Mouse (Mus musculus) NIH3T3 (cell line): Measurements from ENCODE around the gene Gm29427.

ENCODE experiments used
- DNase-seq: peaks from one replicate; pipeline ENCODE4 v3.0.0-alpha.2; 2012; ENCODE audit warnings: low read depth

Gene Gm29427

DNA sequence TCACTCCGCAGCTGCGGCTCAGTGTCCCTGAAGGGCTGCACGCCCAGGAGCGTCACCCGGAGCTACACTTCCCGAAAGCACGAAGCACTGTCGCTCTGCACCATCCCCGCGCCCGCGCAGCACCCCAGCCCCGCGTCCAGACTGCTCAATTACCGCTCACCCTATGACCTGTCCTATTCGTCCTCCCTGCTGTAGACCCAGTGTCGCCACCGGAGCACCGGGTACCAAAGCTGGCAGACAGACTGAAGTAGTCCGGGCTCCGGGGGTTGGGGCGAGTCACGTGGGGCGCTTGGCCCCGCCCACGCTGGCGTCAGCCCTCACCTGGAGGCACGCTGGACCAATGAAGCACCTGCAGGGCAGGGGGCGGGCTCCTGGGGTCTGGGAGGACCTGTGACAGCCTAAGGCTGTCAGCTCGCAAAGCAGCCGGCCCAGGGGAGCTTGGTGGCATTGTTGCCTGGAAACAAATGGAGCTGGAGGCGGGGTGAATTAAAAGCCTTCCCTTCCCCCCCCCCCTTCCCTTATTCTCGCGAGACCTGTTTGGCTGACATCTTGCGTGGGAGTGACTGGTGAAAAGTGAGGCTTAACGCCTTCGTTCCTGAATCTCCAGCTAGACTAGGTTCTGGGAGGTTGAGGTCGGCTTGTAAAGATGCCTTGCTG is at the start of gene Gm29427:
Gene Gm29427 (minus strand): TSS at position 239 of the 657 bp plus-strand sequence.
- DNase-seq = peak; percentile 95

- no peak for DNase-seq
Measured at GRCm38 (mm10) chr1:130764027-130764461, 48.4 kb upstream of the Gm29427 start.

DNA sequence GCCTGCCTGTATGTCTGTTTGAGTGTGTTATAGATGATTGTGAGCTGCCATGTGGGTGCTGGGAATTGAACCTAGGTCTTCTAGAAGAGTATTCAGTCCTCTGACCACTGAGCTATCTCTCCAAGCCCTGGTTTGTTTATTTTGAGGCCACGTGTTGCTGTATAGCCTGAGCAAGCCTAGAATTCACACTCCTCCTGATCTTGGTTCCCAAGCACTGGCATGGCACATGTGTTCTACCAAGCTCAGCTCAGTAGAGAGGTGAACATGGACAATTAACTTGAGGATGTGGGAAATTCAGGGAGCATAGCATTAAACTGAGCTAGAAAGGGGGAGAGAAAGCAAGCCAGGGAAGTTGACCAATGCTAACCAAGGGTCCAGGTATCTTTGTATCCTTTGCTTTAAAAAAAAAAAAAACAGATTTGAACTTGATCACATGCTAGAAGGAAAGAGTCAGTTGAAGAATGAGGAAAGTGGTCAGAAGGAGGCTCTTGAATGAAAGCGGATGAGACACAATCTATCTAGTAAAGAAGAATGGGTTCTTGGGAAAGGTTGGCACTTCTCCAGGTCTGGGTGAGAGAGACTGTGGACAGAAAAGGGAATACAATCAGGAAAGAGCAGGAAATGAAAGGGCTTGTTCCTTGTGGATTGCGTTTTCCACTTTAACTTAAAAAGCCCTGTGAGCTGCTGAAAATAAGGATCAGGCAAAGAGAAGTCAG is 46.6 kb upstream of the Gm29427 start:
- DNase-seq = peak; percentile 17

DNA sequence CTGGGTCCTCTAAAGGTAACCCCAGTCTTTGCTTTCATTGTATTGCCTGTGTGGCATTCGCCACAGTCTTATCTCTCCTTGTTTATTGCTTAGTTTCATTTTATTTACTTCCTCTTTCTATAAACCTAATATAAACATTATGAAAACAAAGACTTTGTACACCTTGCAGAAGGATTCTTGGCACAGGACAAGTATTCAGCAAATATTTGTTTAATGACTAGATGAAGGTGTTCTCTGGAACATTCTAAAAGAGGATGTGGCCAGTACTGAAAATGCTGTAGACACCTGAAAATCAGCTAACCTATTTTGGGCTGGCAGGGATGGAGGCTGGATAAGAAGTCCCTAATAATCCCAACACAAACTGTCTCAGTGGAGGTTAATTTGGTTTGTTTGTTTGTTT is 46.0 kb upstream of the Gm29427 start:
- DNase-seq = no peak

GRCm38 (mm10) chr1:130759689-130760088 is 44.1 kb upstream of the Gm29427 start:
- DNase-seq = no peak

DNA sequence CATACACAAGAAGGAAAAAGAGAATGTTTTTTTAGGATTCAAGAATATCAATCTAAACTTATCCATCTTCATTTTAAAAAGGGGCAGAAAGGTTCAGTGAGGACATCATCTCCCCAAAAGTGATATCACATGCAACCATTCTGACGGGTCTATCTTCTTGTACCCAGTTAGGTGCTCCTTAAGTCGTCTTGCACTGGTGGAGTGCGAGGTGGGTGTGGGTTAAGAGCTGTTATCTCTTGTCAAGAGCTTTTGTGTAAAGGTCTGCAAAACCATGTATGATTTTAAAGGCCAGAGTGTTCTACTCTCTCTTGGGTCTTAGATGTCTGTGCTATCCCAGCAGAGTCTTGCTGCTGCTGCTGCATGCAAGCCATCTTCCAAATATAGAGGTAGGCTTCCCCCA is 31.2 kb upstream of the Gm29427 start:
- DNase-seq = no peak

DNA sequence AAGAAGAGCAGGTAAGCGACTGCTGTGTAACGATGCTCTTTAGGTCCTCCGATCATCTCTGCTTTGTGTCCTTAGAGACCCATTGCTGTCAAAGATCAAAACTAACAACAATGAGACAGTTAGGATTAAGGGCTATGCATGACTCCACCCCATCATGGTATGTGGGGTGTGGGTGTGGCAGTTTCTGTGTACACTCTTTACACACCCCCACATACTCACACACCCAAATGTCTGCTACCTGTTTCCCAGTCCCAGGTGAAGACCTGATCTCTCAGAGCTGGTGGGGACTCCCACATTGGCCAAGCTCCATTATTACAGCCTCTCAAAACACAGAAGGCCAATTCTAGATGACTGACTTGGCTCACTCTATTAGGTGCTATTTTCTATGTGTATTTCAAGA is 30.0 kb upstream of the Gm29427 start:
- DNase-seq = no peak

- DNase-seq = no peak
Measured at GRCm38 (mm10) chr1:130744961-130745360, 29.4 kb upstream of the Gm29427 start.

DNA sequence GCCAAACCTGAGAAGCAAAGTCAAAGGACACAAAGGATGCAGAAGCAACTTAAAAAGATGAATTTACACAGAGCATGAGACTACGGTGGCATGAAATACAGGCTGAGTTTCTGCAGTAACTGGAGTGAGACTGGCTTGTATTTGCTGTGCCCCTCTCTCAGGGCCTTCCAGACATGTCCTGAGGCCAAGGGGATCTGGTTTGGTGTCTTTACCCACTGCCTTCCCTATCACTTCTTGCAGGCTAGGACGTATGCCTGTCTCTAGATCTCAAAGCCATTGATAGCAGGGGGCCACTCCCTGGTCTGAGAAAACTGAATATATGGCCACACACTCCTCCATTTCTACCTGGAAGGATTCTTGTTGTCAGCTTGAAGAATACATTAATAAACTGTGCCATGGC is 28.6 kb upstream of the Gm29427 start:
- DNase-seq = no peak

DNA sequence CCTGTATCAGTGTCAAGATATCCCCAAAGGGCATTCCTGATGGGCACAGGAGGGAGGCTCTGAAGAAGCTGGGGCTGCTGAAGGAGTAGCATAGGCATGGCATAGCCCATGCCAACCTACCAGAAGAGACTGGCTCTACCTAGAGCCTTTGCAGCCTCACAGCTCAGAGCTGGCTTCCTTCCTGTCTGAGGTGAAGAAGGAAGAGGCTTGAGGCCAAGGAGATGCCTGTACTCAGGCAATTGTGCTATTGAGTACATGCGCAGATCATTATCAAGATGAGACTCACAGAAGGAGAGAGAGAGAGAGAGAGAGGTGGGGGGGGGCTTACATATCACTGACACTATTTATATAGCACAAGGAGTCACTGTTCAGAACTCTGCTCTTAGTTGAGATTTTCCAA is 28.2 kb upstream of the Gm29427 start:
- no peak for DNase-seq

- no peak for DNase-seq
Measured at GRCm38 (mm10) chr1:130742201-130742600, 26.6 kb upstream of the Gm29427 start.

DNA sequence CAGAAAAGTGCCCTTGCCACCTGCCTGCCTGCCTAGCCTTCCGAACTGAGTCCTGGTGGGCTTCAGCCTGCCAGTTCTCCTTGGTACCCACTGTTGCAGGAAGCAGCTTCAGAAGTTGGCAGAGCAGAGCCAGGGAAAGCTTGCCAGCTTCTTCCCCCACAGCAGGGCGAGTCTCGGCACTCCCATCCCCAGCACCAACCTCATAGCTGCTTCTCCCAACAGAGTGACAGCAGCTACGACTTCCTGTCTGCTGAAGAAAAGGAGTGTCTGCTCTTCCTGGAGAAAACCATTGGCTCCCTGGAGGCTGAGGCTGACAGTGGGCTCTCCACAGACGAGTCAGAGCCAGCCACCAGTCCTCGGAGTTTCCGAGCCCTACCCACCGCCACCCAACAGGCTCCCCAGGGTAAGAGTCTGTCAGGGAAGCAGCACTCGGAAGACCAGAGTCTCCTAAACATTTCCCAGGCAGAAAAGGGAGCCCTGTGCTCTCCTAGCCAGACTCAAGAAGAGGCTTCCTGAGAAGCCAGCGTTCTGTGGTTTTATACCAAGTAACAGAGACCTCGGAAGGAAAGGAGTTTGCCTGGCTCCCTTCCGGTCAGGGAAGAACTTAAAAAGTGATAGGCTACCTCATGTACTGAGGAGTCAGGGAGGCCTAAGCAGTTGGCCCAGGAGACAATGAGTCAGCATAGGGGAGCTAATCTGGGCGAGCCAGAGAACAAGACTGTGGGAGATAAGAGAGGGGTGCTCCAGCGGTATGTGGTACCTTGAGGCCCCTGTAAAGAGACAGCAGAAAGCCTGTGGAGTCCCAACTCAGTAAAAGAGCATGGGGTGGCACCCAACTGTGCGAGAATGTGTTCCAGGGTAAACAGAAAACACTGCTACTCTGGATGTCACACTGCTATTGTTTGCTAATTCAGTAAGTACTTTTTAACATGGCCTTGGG is 25.5 kb upstream of the Gm29427 start:
- DNase-seq = peak; percentile 43

DNA sequence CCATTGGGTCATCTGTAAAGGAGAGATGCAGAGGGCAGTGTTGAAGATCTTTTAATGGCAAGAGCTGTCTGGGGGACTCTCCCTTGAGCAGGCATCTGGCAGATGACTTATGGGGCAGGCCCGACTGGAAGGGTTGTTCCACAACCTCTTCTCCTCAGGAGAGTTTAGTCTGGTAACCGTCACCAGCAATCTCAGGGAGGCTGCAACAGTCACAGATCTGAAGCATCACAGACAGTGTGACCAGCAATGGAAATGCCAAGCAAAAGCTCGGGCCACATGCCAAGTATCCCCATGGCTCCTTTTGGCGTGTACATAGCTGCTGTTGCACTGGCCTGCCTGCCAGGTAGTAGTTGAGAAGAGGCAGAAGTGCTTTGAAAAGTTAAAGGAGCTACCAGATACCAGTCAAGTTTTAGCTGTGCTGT is 24.6 kb upstream of the Gm29427 start:
- peak; percentile 37 for DNase-seq

- DNase-seq = no peak
Measured at GRCm38 (mm10) chr1:130739636-130740035, 24.0 kb upstream of the Gm29427 start.

DNA sequence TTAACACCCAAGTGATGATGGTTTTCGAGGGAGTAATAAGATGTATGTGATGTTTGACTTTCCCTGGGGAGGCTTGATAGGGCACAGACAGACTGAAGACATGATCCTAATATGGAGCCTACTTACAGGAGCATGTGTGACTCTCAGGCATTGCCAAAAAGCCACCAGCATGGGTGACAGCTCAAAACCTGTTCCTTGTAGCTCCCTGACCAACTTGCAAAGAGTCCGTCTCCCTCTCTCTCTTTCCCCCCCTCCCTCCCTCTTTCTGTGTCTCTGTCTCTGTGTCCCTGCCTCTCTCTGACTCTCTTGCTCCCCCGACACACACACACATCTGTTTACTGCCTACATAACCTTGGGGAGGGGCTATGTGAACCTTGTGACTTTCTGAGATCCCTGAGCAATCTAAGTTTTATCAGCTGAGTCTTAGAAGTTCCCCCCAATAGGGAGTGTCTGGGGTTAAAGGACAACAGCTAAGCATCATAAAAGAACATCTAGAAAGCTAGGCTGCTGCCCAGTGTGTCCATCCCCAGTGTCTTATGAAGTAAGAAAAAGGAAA is 23.0 kb upstream of the Gm29427 start:
- no peak for DNase-seq

DNA sequence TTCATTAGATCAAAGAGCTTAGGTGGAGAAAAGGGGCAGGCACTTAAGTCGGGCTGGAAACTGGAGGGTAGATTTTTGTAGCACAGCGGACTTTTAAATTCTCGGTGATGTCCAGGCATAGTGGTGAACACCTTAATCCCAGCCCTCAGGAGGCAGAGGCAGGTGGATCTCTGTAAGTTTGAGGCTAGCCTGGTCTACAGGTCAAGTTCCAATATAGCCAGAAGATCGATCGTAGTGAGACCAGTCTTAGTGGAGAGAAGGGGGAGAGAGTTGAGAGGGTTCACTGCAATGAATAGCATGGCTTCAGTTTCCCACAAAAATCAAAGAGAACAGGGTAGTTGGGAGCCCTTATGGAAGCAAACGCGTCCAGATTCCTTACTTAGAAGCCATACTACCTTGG is 22.3 kb upstream of the Gm29427 start:
- DNase-seq = no peak

GRCm38 (mm10) chr1:130737411-130737881 is 21.8 kb upstream of the Gm29427 start:
- DNase-seq = no peak

GRCm38 (mm10) chr1:130734852-130735251 is 19.3 kb upstream of the Gm29427 start:
- no peak for DNase-seq

- DNase-seq = peak; percentile 60
Measured at GRCm38 (mm10) chr1:130734452-130734851, 18.9 kb upstream of the Gm29427 start.

- DNase-seq = no peak
Measured at GRCm38 (mm10) chr1:130733671-130734070, 18.1 kb upstream of the Gm29427 start.

GRCm38 (mm10) chr1:130732706-130733658 is 17.4 kb upstream of the Gm29427 start:
- no peak for DNase-seq
